Mouse (Mus musculus): Measurements from ENCODE around the gene Grik5. TPM values are rescaled to one million over a fixed set of nuclear protein-coding genes. Genes with fewer than 3 reads are reported as not detected.

The Grik5 gene
- polyA plus RNA-seq, 1 experiment from 2014 or later, result 19.4 TPM

- ATAC-seq, result peak; percentile 98
- Histone ChIP-seq H3K27me3 (no peaks in the 10 kb centered on the region), H3K4me2 (replicated peaks) (peak overlapping the region; percentile 81), H3K27ac (peak overlapping the region; percentile 97), H3K9me3 (no peaks in the 10 kb centered on the region), H3K4me3 (replicated peaks) (peak overlapping the region; percentile 92), H3K4me1 (replicated peaks) (peaks cover 50% of the 10 kb centered on the region), H3K9ac (replicated peaks) (peak overlapping the region; percentile 97), H3K36me3 (peaks cover 26% of the 10 kb centered on the region)
- WGBS, result under 1% methylated on average over 56 of the region's 56 CpGs
These were observed 4.7 kb upstream of the Grik5 start for GRCm38 (mm10) chr7:25076663-25077413.

- H3K4me1 ChIP-seq (replicated peaks), result peaks cover 56% of the 10 kb centered on the region
- peak overlapping the region; percentile 41 for H3K4me3 ChIP-seq (replicated peaks)
- H3K36me3 ChIP-seq, result peaks cover 20% of the 10 kb centered on the region
- H3K27ac ChIP-seq, result peak overlapping the region; percentile 93
- H3K27me3 ChIP-seq, result no peaks in the 10 kb centered on the region
- H3K4me2 ChIP-seq (replicated peaks), result peak overlapping the region; percentile 67
- WGBS, result 15% methylated on average over 7 of the region's 7 CpGs
- H3K9ac ChIP-seq (replicated peaks), result peak overlapping the region; percentile 68
- no peaks in the 10 kb centered on the region for H3K9me3 ChIP-seq
- ATAC-seq, result no peak
These were observed 4.1 kb upstream of the Grik5 start for GRCm38 (mm10) chr7:25076296-25076662.

- Histone ChIP-seq H3K4me2 (replicated peaks) (peak overlapping the region; percentile 77; the same call in 1 of the 2 replicates), H3K9ac (replicated peaks) (no peak overlapping the region), H3K27me3 (no peaks in the 10 kb centered on the region), H3K36me3 (no peaks in the 10 kb centered on the region), H3K27ac (peak overlapping the region; percentile 96), H3K4me1 (replicated peaks) (peaks cover 69% of the 10 kb centered on the region), H3K4me3 (replicated peaks) (no peak overlapping the region), H3K9me3 (no peaks in the 10 kb centered on the region)
- ATAC-seq, result no peak
- 82% methylated on average over 8 of the region's 8 CpGs for WGBS
These were observed 1.8 kb upstream of the Grik5 start for GRCm38 (mm10) chr7:25073924-25074323.

DNA sequence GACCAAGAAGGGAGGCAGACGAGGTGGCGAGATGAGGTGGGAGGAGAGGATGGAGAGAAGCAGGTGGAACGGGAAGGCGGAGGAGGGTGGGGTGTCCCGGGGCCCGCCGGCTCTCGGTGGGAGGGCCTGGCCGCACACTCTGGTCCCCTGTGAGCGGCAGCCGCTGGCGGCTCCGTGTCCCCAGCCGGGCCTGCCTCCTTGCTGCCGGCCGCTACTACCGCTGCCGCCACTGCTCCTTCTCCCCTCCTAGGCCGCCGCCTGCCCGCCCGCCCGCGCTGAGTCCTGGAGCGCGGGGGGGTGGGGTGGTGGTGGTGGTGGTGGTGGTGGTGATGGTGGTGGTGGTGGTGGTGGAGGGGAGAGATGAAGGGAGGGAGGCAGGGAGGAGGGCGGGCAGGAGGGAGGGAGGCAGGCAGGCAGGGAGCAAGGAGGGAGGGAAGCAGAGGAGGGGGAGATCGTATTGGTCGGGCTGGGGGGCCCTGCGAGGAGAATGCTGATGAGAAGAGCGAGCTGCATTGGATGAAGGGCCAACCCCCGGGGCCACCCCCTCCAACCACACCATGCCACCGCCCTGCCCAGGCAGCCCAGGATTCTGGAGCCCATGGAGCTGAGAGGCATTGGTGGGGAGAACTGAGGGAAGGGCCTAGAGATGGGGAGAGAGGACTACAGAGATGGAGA, 707 bp upstream of the Grik5 start:
- peak overlapping the region; percentile 96 for H3K9ac ChIP-seq (replicated peaks)

GRCm38 (mm10) chr7:25068724-25069123, 3.4 kb downstream of the Grik5 start:
- Histone ChIP-seq H3K27ac (peak overlapping the region; percentile 16; the same call in 1 of the 2 replicates), H3K4me3 (replicated peaks) (0 out of 2 replicates have a peak overlapping the region, but pooled peaks have one; percentile 11), H3K9me3 (no peaks in the 10 kb centered on the region), H3K4me2 (replicated peaks) (peak overlapping the region; percentile 77), H3K4me1 (replicated peaks) (peaks cover 49% of the 10 kb centered on the region), H3K36me3 (peaks cover 46% of the 10 kb centered on the region), H3K27me3 (no peaks in the 10 kb centered on the region), H3K9ac (replicated peaks) (peak overlapping the region; percentile 52)
- 3% methylated on average over 2 of the region's 2 CpGs for WGBS
- ATAC-seq, result peak; percentile 55

More for the DNA sequence above, 707 bp upstream of the Grik5 start:
- H3K4me3 ChIP-seq (replicated peaks), result peak overlapping the region; percentile 69
- WGBS, result 0% methylated on average over 24 of the region's 33 CpGs
- peak overlapping the region; percentile 77 for H3K4me2 ChIP-seq (replicated peaks)
- peak overlapping the region; percentile 96 for H3K27ac ChIP-seq
- H3K4me1 ChIP-seq (replicated peaks), result peaks cover 69% of the 10 kb centered on the region
- no peaks in the 10 kb centered on the region for H3K27me3 ChIP-seq
- H3K36me3 ChIP-seq, result peaks cover 7% of the 10 kb centered on the region
- H3K9me3 ChIP-seq, result no peaks in the 10 kb centered on the region
- peak; percentile 8; the same call in 1 of the 2 replicates for ATAC-seq

DNA sequence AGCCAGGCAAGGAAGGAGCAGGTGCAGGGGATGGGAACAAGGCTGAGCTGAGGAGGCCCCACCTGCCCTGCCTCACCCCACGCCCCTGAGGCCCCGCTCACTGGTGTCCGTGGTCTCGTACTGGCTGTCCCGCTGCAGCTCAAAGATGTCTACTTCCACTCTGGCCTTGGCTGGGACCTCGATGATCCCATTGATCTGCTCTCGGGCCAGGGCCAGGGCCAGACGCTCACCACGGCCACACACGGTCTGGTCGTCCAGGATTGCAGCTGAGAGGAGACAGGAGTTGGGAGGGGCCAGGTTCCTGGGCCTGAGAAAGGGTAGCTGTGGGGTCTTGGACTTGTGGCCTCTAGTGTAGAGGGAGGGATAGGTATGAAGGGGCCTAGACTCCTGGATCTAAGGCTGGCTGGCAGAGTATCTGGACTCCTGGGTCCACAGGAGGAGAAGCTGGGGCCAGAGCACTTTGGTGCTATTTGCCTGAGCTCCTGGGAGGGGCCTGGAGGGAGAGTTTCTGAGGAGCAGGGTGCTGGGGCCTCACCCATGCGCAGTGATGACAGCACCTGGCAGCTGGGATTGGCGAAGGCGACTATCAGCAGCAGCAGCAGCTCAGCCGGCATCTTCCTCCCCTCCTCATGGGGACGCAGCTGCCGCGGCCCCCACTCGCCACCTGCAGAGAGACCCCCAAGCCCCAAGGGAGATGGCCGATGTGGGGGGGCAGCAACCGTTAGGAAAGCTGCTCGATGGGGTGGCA, 4.1 kb downstream of the Grik5 start:
- Histone ChIP-seq H3K27ac (peak overlapping the region; percentile 16; the same call in 1 of the 2 replicates), H3K4me2 (replicated peaks) (peak overlapping the region; percentile 77), H3K27me3 (no peaks in the 10 kb centered on the region), H3K36me3 (peaks cover 53% of the 10 kb centered on the region), H3K4me1 (replicated peaks) (peaks cover 43% of the 10 kb centered on the region), H3K9me3 (no peaks in the 10 kb centered on the region), H3K9ac (replicated peaks) (peak overlapping the region; percentile 52), H3K4me3 (replicated peaks) (0 out of 2 replicates have a peak overlapping the region, but pooled peaks have one; percentile 11)
- ATAC-seq, result 0 out of 2 replicates have a peak, but pooled peaks have one; percentile 13
- 81% methylated on average over 22 of the region's 22 CpGs for WGBS

DNA sequence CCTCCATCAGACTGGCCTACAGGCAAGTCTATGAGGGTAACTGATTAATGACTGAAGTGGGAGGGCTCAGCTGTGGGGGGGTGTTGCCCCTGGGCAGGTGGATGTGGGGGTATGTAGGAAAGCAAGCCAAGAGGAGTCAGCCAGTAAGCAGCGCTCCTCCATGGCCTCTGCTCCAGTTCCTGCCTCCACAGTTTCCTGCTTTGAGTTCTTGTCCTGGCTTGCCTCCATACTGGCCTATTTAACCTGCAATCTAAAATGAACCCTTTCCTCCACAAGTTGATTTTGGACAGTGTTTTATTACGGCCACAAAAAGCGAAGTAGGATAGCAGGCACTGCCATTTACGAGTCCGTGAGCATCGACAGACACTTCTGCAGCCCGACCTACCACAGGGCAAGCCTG, 4.8 kb downstream of the Grik5 start:
- no peak overlapping the region for H3K27ac ChIP-seq
- H3K9ac ChIP-seq (replicated peaks), result no peak overlapping the region
- H3K27me3 ChIP-seq, result no peaks in the 10 kb centered on the region
- no peak overlapping the region for H3K4me3 ChIP-seq (replicated peaks)
- no peak for ATAC-seq
- H3K4me2 ChIP-seq (replicated peaks), result no peak overlapping the region
- peaks cover 60% of the 10 kb centered on the region for H3K36me3 ChIP-seq
- WGBS, result 95% methylated on average over 7 of the region's 7 CpGs
- peaks cover 42% of the 10 kb centered on the region for H3K4me1 ChIP-seq (replicated peaks)
- no peaks in the 10 kb centered on the region for H3K9me3 ChIP-seq

DNA sequence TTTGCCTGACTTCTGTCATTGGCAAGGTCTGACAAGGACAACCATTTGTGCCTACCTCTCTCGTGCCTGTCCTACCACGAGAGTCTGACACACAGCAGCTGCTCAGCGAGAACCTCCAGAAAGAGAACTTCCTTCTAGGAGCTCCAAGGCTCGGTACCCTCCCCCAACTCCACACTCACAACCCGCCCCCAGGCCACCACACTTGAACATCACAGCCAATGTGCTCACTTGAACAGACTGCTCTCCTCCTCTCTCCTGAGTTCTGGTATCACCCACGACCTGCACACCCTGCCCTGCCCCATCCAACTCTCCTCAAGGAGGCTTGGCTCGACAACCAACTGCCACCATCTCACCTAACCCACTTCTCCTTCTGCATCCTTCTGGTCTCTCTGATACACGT, 8.2 kb downstream of the Grik5 start:
- Histone ChIP-seq H3K4me1 (replicated peaks) (peaks cover 12% of the 10 kb centered on the region), H3K9me3 (no peaks in the 10 kb centered on the region), H3K27ac (no peak overlapping the region), H3K9ac (replicated peaks) (no peak overlapping the region), H3K27me3 (no peaks in the 10 kb centered on the region), H3K4me2 (replicated peaks) (no peak overlapping the region), H3K4me3 (replicated peaks) (no peak overlapping the region), H3K36me3 (peaks cover 94% of the 10 kb centered on the region)
- 88% methylated on average over 8 of the region's 8 CpGs for WGBS
- ATAC-seq, result no peak

- no peak for ATAC-seq
- Histone ChIP-seq H3K4me3 (replicated peaks) (no peak overlapping the region), H3K4me1 (replicated peaks) (peaks cover 7% of the 10 kb centered on the region), H3K27me3 (no peaks in the 10 kb centered on the region), H3K9me3 (no peaks in the 10 kb centered on the region), H3K4me2 (replicated peaks) (no peak overlapping the region), H3K27ac (no peak overlapping the region), H3K9ac (replicated peaks) (no peak overlapping the region), H3K36me3 (peaks cover 98% of the 10 kb centered on the region)
- WGBS, result 97% methylated on average over 6 of the region's 6 CpGs
These were observed 8.8 kb downstream of the Grik5 start for GRCm38 (mm10) chr7:25063346-25063745.

DNA sequence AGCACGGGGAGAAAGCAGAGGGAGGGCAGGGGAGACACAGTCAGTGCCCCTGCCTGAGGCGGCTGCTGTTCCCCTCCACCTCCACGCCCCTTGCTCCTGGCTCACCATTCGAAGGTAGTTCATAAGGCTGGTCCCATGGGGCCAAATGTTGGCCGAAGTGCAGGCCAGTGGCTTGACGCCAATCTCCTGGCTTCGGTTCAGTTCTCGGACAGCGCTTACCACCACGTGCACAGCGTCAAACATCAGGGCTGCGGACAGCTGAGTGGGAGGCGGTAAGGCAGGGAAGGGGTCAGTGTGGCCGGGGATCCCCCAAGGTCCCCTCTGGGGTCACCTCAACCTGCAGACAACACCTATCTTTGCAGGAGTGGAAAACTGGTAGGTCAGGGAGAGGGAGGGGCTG, 13.3 kb downstream of the Grik5 start:
- H3K4me1 ChIP-seq (replicated peaks), result no peaks in the 10 kb centered on the region
- ATAC-seq, result no peak

DNA sequence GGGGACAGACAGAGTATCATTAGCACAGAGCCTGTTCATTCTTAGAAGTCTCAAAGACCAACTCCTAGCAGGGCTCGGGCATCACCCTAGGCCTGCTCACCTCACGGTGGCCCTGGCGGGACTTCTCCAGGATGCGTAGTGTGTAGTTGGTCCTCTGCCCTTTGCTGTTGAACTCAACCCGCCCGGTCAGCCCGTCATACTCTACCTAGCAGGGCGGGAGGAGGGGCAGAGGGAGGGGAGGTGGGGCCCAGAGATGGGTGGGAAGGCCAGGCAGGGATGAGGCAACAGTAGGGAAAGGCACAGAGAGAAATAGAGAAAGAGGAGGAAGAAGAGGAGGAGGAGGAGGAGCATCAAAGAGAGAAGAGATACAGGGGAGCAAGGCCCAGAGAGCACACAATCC, 13.8 kb downstream of the Grik5 start:
- no peak overlapping the region for H3K27ac ChIP-seq
- H3K4me1 ChIP-seq (replicated peaks), result no peaks in the 10 kb centered on the region
- no peak overlapping the region for H3K4me2 ChIP-seq (replicated peaks)
- WGBS, result 92% methylated on average over 8 of the region's 8 CpGs
- H3K36me3 ChIP-seq, result peaks cover 99% of the 10 kb centered on the region
- ATAC-seq, result no peak
- no peaks in the 10 kb centered on the region for H3K27me3 ChIP-seq
- H3K9ac ChIP-seq (replicated peaks), result no peak overlapping the region
- no peaks in the 10 kb centered on the region for H3K9me3 ChIP-seq
- H3K4me3 ChIP-seq (replicated peaks), result no peak overlapping the region

More for the DNA sequence above, 13.3 kb downstream of the Grik5 start:
- peaks cover 99% of the 10 kb centered on the region for H3K36me3 ChIP-seq
- no peaks in the 10 kb centered on the region for H3K9me3 ChIP-seq
- H3K27ac ChIP-seq, result no peak overlapping the region
- no peaks in the 10 kb centered on the region for H3K27me3 ChIP-seq
- H3K4me2 ChIP-seq (replicated peaks), result no peak overlapping the region
- no peak overlapping the region for H3K4me3 ChIP-seq (replicated peaks)
- H3K9ac ChIP-seq (replicated peaks), result no peak overlapping the region
- WGBS, result 92% methylated on average over 14 of the region's 14 CpGs

DNA sequence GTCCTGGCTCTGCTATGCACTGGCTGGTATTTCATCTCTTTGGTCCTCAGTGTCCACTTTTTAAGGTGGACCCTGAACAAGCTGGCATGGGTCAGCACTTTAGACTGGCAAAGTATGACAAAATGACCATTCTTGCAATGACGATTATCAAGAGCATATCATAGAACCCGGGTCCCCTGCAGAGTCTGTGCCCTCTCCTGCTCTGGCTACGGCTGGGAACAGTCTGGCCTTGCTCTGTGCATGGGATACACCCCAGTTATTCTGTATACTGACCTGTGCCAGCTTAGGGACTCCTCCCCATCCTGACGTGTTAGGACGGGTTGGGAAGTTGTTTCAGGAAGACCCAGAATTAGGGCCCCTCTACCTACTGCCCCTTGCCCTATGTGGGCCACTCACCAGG, 14.3 kb downstream of the Grik5 start:
- no peak overlapping the region for H3K4me3 ChIP-seq (replicated peaks)
- no peaks in the 10 kb centered on the region for H3K9me3 ChIP-seq
- H3K9ac ChIP-seq (replicated peaks), result no peak overlapping the region
- peaks cover 99% of the 10 kb centered on the region for H3K36me3 ChIP-seq
- ATAC-seq, result no peak
- H3K27me3 ChIP-seq, result no peaks in the 10 kb centered on the region
- H3K4me2 ChIP-seq (replicated peaks), result no peak overlapping the region
- 95% methylated on average over 5 of the region's 5 CpGs for WGBS
- H3K4me1 ChIP-seq (replicated peaks), result no peaks in the 10 kb centered on the region
- no peak overlapping the region for H3K27ac ChIP-seq

Measured in midbrain, embryonic 13.5 days (tissue).